20 mouse cellular contexts compared by ENCODE assay signal in the genomic region with DNA sequence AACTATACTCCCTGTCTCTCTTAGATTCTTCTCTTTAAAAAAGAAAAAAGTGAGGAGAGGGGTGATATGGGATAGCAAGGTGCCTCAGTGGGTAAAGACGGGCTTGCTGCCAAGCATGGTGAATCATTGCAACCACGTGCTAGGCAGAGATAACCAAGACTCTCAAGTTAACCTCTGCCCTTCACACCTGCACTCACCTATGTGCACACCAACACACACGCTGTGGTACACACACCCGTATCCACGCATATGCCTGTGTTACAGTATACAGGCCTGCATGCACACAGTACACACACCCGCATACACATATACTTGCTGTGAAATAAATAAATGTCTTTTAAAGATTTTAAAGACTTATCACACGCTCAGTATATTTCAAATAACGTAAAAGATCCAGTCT.
DNase-seq lines count a peak whose midpoint lies in the region; ATAC-seq and TF ChIP-seq lines count a peak whose summit lies in the region.
"Had no signal": no experiment of that assay in that cellular context is flagged by ENCODE, and none has a peak within 500 bp of the region (broad histone marks: within the 10 kb centered on the region; RNA-seq: fewer than 3 reads in every experiment).

No protein-coding gene starts in this region.

- peak overlapping the region; percentile 67 for H3K27ac ChIP-seq in layer of hippocampus, adult 2 months
- H3K27ac ChIP-seq in intestine, postnatal 0 days (ENCODE audit: low read depth, low read length), result no peak overlapping the region
- H3K27ac ChIP-seq in midbrain, embryonic 15.5 days, result no peak overlapping the region
- H3K27ac ChIP-seq in hindbrain, embryonic 12.5 days, result no peak overlapping the region
- H3K27ac ChIP-seq: embryonic facial prominence, embryonic 13.5 days; forebrain, embryonic 13.5 days; gastrocnemius, adult 2 months; heart, embryonic 13.5 days; hindbrain, embryonic 14.5 days had no signal

- WGBS in intestine, postnatal 0 days, result 52% methylated on average over 8 of the region's 8 CpGs
- 76% methylated on average over 8 of the region's 8 CpGs for WGBS in midbrain, embryonic 15.5 days
- WGBS in hindbrain, embryonic 12.5 days, result 81% methylated on average over 8 of the region's 8 CpGs

- peak; percentile 47 to 48 for DNase-seq in cerebellum, postnatal 10 days
- no peak for DNase-seq in cerebellum, adult 11 months
- no peak for DNase-seq in layer of hippocampus, adult 2 months (ENCODE audit: low spot score in 2 of 2)
- no peak for DNase-seq in layer of hippocampus, postnatal 14 days (ENCODE audit: low spot score in 2 of 2)
- DNase-seq in CD4-positive helper T cell, adult 2 months (ENCODE audit: low read depth, low spot score), result peak; percentile 23
- DNase-seq: adrenal gland, postnatal 10 days; B cell, adult 2 months; cerebellum, adult 11-12 months; cerebellum, adult 9-11 months; gastrocnemius, adult 2 months; gastrocnemius, postnatal 25 days; heart, adult 11 months; heart, postnatal 10 days had no signal

- H3K4me2 ChIP-seq in intestine, postnatal 0 days (replicated peaks; ENCODE audit: low read depth), result no peak overlapping the region
- H3K4me2 ChIP-seq in midbrain, embryonic 15.5 days, result no peak overlapping the region
- H3K4me2 ChIP-seq in hindbrain, embryonic 12.5 days (replicated peaks), result no peak overlapping the region
- H3K4me2 ChIP-seq: embryonic facial prominence, embryonic 13.5 days; forebrain, embryonic 13.5 days; heart, embryonic 13.5 days; hindbrain, embryonic 14.5 days had no signal

- H3K36me3 ChIP-seq in intestine, postnatal 0 days (ENCODE audit: control insufficient read depth, insufficient read depth), result no peaks in the 10 kb centered on the region
- H3K36me3 ChIP-seq in midbrain, embryonic 15.5 days (replicated peaks), result no peaks in the 10 kb centered on the region
- no peaks in the 10 kb centered on the region for H3K36me3 ChIP-seq in hindbrain, embryonic 12.5 days
- H3K36me3 ChIP-seq: embryonic facial prominence, embryonic 13.5 days; heart, embryonic 13.5 days had no signal

- H3K4me3 ChIP-seq in layer of hippocampus, adult 2 months, result no peak overlapping the region
- H3K4me3 ChIP-seq in intestine, postnatal 0 days (ENCODE audit: low read depth, low read length), result no peak overlapping the region
- no peak overlapping the region for H3K4me3 ChIP-seq in midbrain, embryonic 15.5 days
- H3K4me3 ChIP-seq in hindbrain, embryonic 12.5 days, result no peak overlapping the region
- H3K4me3 ChIP-seq: embryonic facial prominence, embryonic 13.5 days; forebrain, embryonic 13.5 days; gastrocnemius, adult 2 months; heart, embryonic 13.5 days had no signal

- peak; percentile 71 for ATAC-seq in intestine, postnatal 0 days
- no peak for ATAC-seq in midbrain, embryonic 15.5 days (replicated peaks)
- ATAC-seq in hindbrain, embryonic 12.5 days (ENCODE audit: low FRiP score), result no peak

- no peaks in the 10 kb centered on the region for H3K27me3 ChIP-seq in intestine, postnatal 0 days (replicated peaks; ENCODE audit: control insufficient read depth, insufficient read depth, low read length)
- no peaks in the 10 kb centered on the region for H3K27me3 ChIP-seq in midbrain, embryonic 15.5 days (replicated peaks)
- H3K27me3 ChIP-seq in hindbrain, embryonic 12.5 days, result no peaks in the 10 kb centered on the region
- H3K27me3 ChIP-seq: embryonic facial prominence, embryonic 13.5 days; forebrain, embryonic 13.5 days; heart, embryonic 13.5 days had no signal

- TF ChIP-seq CTCF in layer of hippocampus, adult 2 months (conservative IDR thresholded peaks at IDR 0.05), result no peak
- TF ChIP-seq CTCF in intestine, postnatal 0 days (IDR thresholded peaks at IDR 0.05; ENCODE audit: low read depth), result no peak

- no peaks in the 10 kb centered on the region for H3K4me1 ChIP-seq in intestine, postnatal 0 days (replicated peaks; ENCODE audit: control insufficient read depth, insufficient read depth, low read length)
- H3K4me1 ChIP-seq in midbrain, embryonic 15.5 days, result peaks cover 23% of the 10 kb centered on the region
- peaks cover 17% of the 10 kb centered on the region for H3K4me1 ChIP-seq in hindbrain, embryonic 12.5 days
- H3K4me1 ChIP-seq: embryonic facial prominence, embryonic 13.5 days; heart, embryonic 13.5 days had no signal

- no peak overlapping the region for H3K9ac ChIP-seq in intestine, postnatal 0 days (ENCODE audit: low read depth, low read length)
- H3K9ac ChIP-seq in midbrain, embryonic 15.5 days, result no peak overlapping the region
- no peak overlapping the region for H3K9ac ChIP-seq in hindbrain, embryonic 12.5 days
- H3K9ac ChIP-seq: embryonic facial prominence, embryonic 13.5 days; forebrain, embryonic 13.5 days; heart, embryonic 13.5 days; hindbrain, embryonic 14.5 days had no signal

- no peaks in the 10 kb centered on the region for H3K9me3 ChIP-seq in intestine, postnatal 0 days (ENCODE audit: control insufficient read depth)
- H3K9me3 ChIP-seq in midbrain, embryonic 15.5 days, result no peaks in the 10 kb centered on the region
- H3K9me3 ChIP-seq in hindbrain, embryonic 12.5 days (replicated peaks), result no peaks in the 10 kb centered on the region
- H3K9me3 ChIP-seq: embryonic facial prominence, embryonic 13.5 days; forebrain, embryonic 13.5 days; heart, embryonic 13.5 days had no signal

Comparison
In these comparisons a context has a peak if more than half of its experiments do, and no peak if none do; other contexts are left out.
1. DNase-seq: peak in cerebellum, postnatal 10 days (2 of 2) and CD4-positive helper T cell, adult 2 months (single experiment); none in cerebellum, adult 11 months (single experiment), layer of hippocampus, adult 2 months (0 of 2) and layer of hippocampus, postnatal 14 days (0 of 2).